Mouse (Mus musculus) spleen, postnatal 4 days (tissue): ENCODE data around the gene Rab11b.
"Not testable (repeated sequence)": the region's sequence is repeated elsewhere in the genome, so short reads cannot be mapped to it uniquely, and the experiment has no call there.

Experiments
- DNase-seq, 2 experiments: peaks; one replicate each; pipeline ENCODE4 v3.0.0; 2022; ENCODE audit warnings: low spot score in 2 of 2

The Rab11b gene

GRCm38 (mm10) chr17:33773426-33773825, 13.1 kb upstream of the Rab11b start:
- no peak for DNase-seq

GRCm38 (mm10) chr17:33771617-33772016, 11.3 kb upstream of the Rab11b start:
- DNase-seq = no peak

- no peak for DNase-seq
Measured at GRCm38 (mm10) chr17:33766389-33766788, 6.1 kb upstream of the Rab11b start.

GRCm38 (mm10) chr17:33759767-33760254, 519 bp downstream of the Rab11b start:
- peak; percentile 99 for DNase-seq

- DNase-seq = no peak
Measured at GRCm38 (mm10) chr17:33757231-33757630, 3.1 kb downstream of the Rab11b start.

- DNase-seq = no peak
Measured at GRCm38 (mm10) chr17:33756108-33756790, 4.1 kb downstream of the Rab11b start.

GRCm38 (mm10) chr17:33755418-33756107, 4.8 kb downstream of the Rab11b start:
- DNase-seq = no peak

GRCm38 (mm10) chr17:33754656-33755055, 5.7 kb downstream of the Rab11b start:
- DNase-seq = no peak

- no peak for DNase-seq
Measured at GRCm38 (mm10) chr17:33752297-33752696, 8.0 kb downstream of the Rab11b start.

- DNase-seq = no peak
Measured at GRCm38 (mm10) chr17:33751181-33751580, 9.1 kb downstream of the Rab11b start.

GRCm38 (mm10) chr17:33749451-33749850, 10.9 kb downstream of the Rab11b start:
- no peak for DNase-seq

GRCm38 (mm10) chr17:33746011-33746410, 14.3 kb downstream of the Rab11b start:
- DNase-seq = no peak

- DNase-seq = no peak
Measured at GRCm38 (mm10) chr17:33744686-33745384, 15.5 kb downstream of the Rab11b start.

GRCm38 (mm10) chr17:33742420-33742819, 17.9 kb downstream of the Rab11b start:
- no peak for DNase-seq

GRCm38 (mm10) chr17:33733526-33733925, 26.8 kb downstream of the Rab11b start:
- DNase-seq = not testable (repeated sequence)

- DNase-seq = peak in 1 of 2 experiments; percentile 49
Measured at GRCm38 (mm10) chr17:33732556-33733083, 27.7 kb downstream of the Rab11b start.

- no peak for DNase-seq
Measured at GRCm38 (mm10) chr17:33729215-33729614, 31.1 kb downstream of the Rab11b start.

GRCm38 (mm10) chr17:33728396-33728795, 31.9 kb downstream of the Rab11b start:
- no peak for DNase-seq

- DNase-seq = no peak
Measured at GRCm38 (mm10) chr17:33719736-33720378, 40.5 kb downstream of the Rab11b start.

- DNase-seq = no peak
Measured at GRCm38 (mm10) chr17:33718944-33719725, 41.2 kb downstream of the Rab11b start.

GRCm38 (mm10) chr17:33718384-33718881, 41.9 kb downstream of the Rab11b start, which contains the start of gene March2:
Gene March2 (minus strand): TSS chr17:33718670.
- DNase-seq = peak; percentile 99
